Mouse (Mus musculus): Measurements from ENCODE around the gene Usp1. TPM values are rescaled to one million over a fixed set of nuclear protein-coding genes. Genes with fewer than 3 reads are reported as not detected.
"Not testable (repeated sequence)": the region's sequence is repeated elsewhere in the genome, so short reads cannot be mapped to it uniquely, and the experiment has no call there.

Usp1 gene
- polyA plus RNA-seq, 1 experiment from 2014 or later = 65.6 TPM

GRCm38 (mm10) chr4:98924071-98924905, 678 bp downstream of the Usp1 start:
- H3K9me3 ChIP-seq (replicated peaks) = no peaks in the 10 kb centered on the region
- peaks cover 3% of the 10 kb centered on the region; the same call in 1 of the 2 replicates for H3K36me3 ChIP-seq
- WGBS = under 1% methylated on average over 63 of the region's 66 CpGs
- no peaks in the 10 kb centered on the region for H3K27me3 ChIP-seq (replicated peaks)
- peak overlapping the region; percentile 71 for H3K4me3 ChIP-seq
- H3K4me1 ChIP-seq (replicated peaks) = peaks cover 13% of the 10 kb centered on the region
- ATAC-seq (ENCODE audit: insufficient number of reproducible peaks, low FRiP score) = peak; percentile 20
- peak overlapping the region; percentile 84 for H3K9ac ChIP-seq
- H3K4me2 ChIP-seq = peak overlapping the region; percentile 92
- peak overlapping the region; percentile 99 for H3K27ac ChIP-seq (ENCODE audit: poor library complexity, severe bottlenecking)

GRCm38 (mm10) chr4:98924906-98925178, 1.2 kb downstream of the Usp1 start:
- Histone ChIP-seq H3K27me3 (replicated peaks) (no peaks in the 10 kb centered on the region), H3K4me2 (peak overlapping the region; percentile 92), H3K4me1 (replicated peaks) (peaks cover 13% of the 10 kb centered on the region), H3K36me3 (peaks cover 3% of the 10 kb centered on the region; the same call in 1 of the 2 replicates), H3K4me3 (peak overlapping the region; percentile 71), H3K27ac (ENCODE audit: poor library complexity, severe bottlenecking) (peak overlapping the region; percentile 99), H3K9me3 (replicated peaks) (no peaks in the 10 kb centered on the region), H3K9ac (peak overlapping the region; percentile 84)
- ATAC-seq (ENCODE audit: insufficient number of reproducible peaks, low FRiP score) = no peak
- WGBS = 0% methylated on average over 2 of the region's 2 CpGs

GRCm38 (mm10) chr4:98925250-98925781, 1.7 kb downstream of the Usp1 start:
- Histone ChIP-seq H3K9me3 (replicated peaks) (no peaks in the 10 kb centered on the region), H3K27me3 (replicated peaks) (no peaks in the 10 kb centered on the region), H3K27ac (ENCODE audit: poor library complexity, severe bottlenecking) (no peak overlapping the region), H3K9ac (peak overlapping the region; percentile 54; the same call in 1 of the 2 replicates), H3K36me3 (peaks cover 6% of the 10 kb centered on the region; the same call in 1 of the 2 replicates), H3K4me1 (replicated peaks) (peaks cover 13% of the 10 kb centered on the region), H3K4me2 (peak overlapping the region; percentile 92), H3K4me3 (peak overlapping the region; percentile 71)
- no peak for ATAC-seq (ENCODE audit: insufficient number of reproducible peaks, low FRiP score)
- 24% methylated on average over 6 of the region's 6 CpGs for WGBS

- ATAC-seq (ENCODE audit: insufficient number of reproducible peaks, low FRiP score) = no peak
- WGBS = 73% methylated on average over 6 of the region's 6 CpGs
These were observed 12.4 kb downstream of the Usp1 start for GRCm38 (mm10) chr4:98936036-98936435.

GRCm38 (mm10) chr4:98938210-98938609, 14.6 kb downstream of the Usp1 start:
- H3K36me3 ChIP-seq = peaks cover 59% of the 10 kb centered on the region
- H3K9me3 ChIP-seq (replicated peaks) = not testable (repeated sequence)
- 87% methylated on average over 6 of the region's 6 CpGs for WGBS

More at GRCm38 (mm10) chr4:98936036-98936435, 12.4 kb downstream of the Usp1 start:
- no peaks in the 10 kb centered on the region for H3K4me1 ChIP-seq (replicated peaks)
- peaks cover 59% of the 10 kb centered on the region for H3K36me3 ChIP-seq
- no peaks in the 10 kb centered on the region for H3K27me3 ChIP-seq (replicated peaks)
- H3K9me3 ChIP-seq (replicated peaks) = no peaks in the 10 kb centered on the region
- H3K9ac ChIP-seq = no peak overlapping the region
- no peak overlapping the region for H3K4me2 ChIP-seq
- no peak overlapping the region for H3K4me3 ChIP-seq
- no peak overlapping the region for H3K27ac ChIP-seq (ENCODE audit: poor library complexity, severe bottlenecking)

GRCm38 (mm10) chr4:98950563-98950962, 27.0 kb downstream of the Usp1 start:
- Histone ChIP-seq H3K27me3 (replicated peaks) (no peaks in the 10 kb centered on the region), H3K4me2 (no peak overlapping the region)

More at GRCm38 (mm10) chr4:98938210-98938609, 14.6 kb downstream of the Usp1 start:
- not testable (repeated sequence) for H3K9ac ChIP-seq; H3K27ac ChIP-seq (ENCODE audit: poor library complexity, severe bottlenecking); H3K4me3 ChIP-seq; H3K4me1 ChIP-seq (replicated peaks); ATAC-seq (ENCODE audit: insufficient number of reproducible peaks, low FRiP score); H3K4me2 ChIP-seq; H3K27me3 ChIP-seq (replicated peaks)

GRCm38 (mm10) chr4:98955986-98956385, 32.4 kb downstream of the Usp1 start:
- Histone ChIP-seq H3K36me3 (peaks cover 42% of the 10 kb centered on the region), H3K27me3 (replicated peaks) (no peaks in the 10 kb centered on the region), H3K9ac (no peak overlapping the region), H3K4me3 (no peak overlapping the region), H3K27ac (ENCODE audit: poor library complexity, severe bottlenecking) (no peak overlapping the region), H3K9me3 (replicated peaks) (no peaks in the 10 kb centered on the region), H3K4me1 (replicated peaks) (peaks cover 12% of the 10 kb centered on the region; the same call in 1 of the 2 replicates), H3K4me2 (no peak overlapping the region)
- WGBS = 91% methylated on average over 8 of the region's 8 CpGs
- no peak for ATAC-seq (ENCODE audit: insufficient number of reproducible peaks, low FRiP score)

More at GRCm38 (mm10) chr4:98950563-98950962, 27.0 kb downstream of the Usp1 start:
- Histone ChIP-seq H3K9ac (no peak overlapping the region), H3K36me3 (peaks cover 13% of the 10 kb centered on the region), H3K4me1 (replicated peaks) (peaks cover 12% of the 10 kb centered on the region; the same call in 1 of the 2 replicates), H3K27ac (ENCODE audit: poor library complexity, severe bottlenecking) (no peak overlapping the region), H3K4me3 (no peak overlapping the region), H3K9me3 (replicated peaks) (no peaks in the 10 kb centered on the region)
- ATAC-seq (ENCODE audit: insufficient number of reproducible peaks, low FRiP score) = no peak

- Histone ChIP-seq H3K4me3 (no peak overlapping the region), H3K4me2 (no peak overlapping the region), H3K27me3 (replicated peaks) (no peaks in the 10 kb centered on the region), H3K4me1 (replicated peaks) (no peaks in the 10 kb centered on the region), H3K27ac (ENCODE audit: poor library complexity, severe bottlenecking) (no peak overlapping the region), H3K9me3 (replicated peaks) (no peaks in the 10 kb centered on the region), H3K36me3 (peaks cover 57% of the 10 kb centered on the region), H3K9ac (no peak overlapping the region)
- whole genome bisulfite sequencing = 89% methylated on average over 3 of the region's 3 CpGs
- no peak for ATAC-seq (ENCODE audit: insufficient number of reproducible peaks, low FRiP score)
These were observed 36.6 kb downstream of the Usp1 start for GRCm38 (mm10) chr4:98960243-98960642.

- Histone ChIP-seq H3K36me3 (peaks cover 70% of the 10 kb centered on the region), H3K4me1 (replicated peaks) (no peaks in the 10 kb centered on the region), H3K27me3 (replicated peaks) (no peaks in the 10 kb centered on the region), H3K9ac (no peak overlapping the region), H3K9me3 (replicated peaks) (no peaks in the 10 kb centered on the region), H3K4me2 (no peak overlapping the region), H3K27ac (ENCODE audit: poor library complexity, severe bottlenecking) (no peak overlapping the region), H3K4me3 (no peak overlapping the region)
- WGBS = 83% methylated on average over 3 of the region's 3 CpGs
- no peak for ATAC-seq (ENCODE audit: insufficient number of reproducible peaks, low FRiP score)
These were observed 46.3 kb downstream of the Usp1 start for GRCm38 (mm10) chr4:98969946-98970345.

- no peak for ATAC-seq (ENCODE audit: insufficient number of reproducible peaks, low FRiP score)
- Histone ChIP-seq H3K9me3 (replicated peaks) (no peaks in the 10 kb centered on the region), H3K27me3 (replicated peaks) (no peaks in the 10 kb centered on the region), H3K27ac (ENCODE audit: poor library complexity, severe bottlenecking) (no peak overlapping the region), H3K4me1 (replicated peaks) (no peaks in the 10 kb centered on the region), H3K4me2 (no peak overlapping the region), H3K4me3 (no peak overlapping the region), H3K36me3 (peaks cover 58% of the 10 kb centered on the region), H3K9ac (no peak overlapping the region)
- 65% methylated on average over 8 of the region's 8 CpGs for WGBS
These were observed 52.1 kb downstream of the Usp1 start for GRCm38 (mm10) chr4:98975741-98976140.

- not testable (repeated sequence) for H3K9me3 ChIP-seq (replicated peaks); ATAC-seq (ENCODE audit: insufficient number of reproducible peaks, low FRiP score); H3K27me3 ChIP-seq (replicated peaks); H3K9ac ChIP-seq; H3K4me2 ChIP-seq; H3K27ac ChIP-seq (ENCODE audit: poor library complexity, severe bottlenecking); H3K4me3 ChIP-seq; H3K4me1 ChIP-seq (replicated peaks)
- peaks cover 42% of the 10 kb centered on the region for H3K36me3 ChIP-seq
- WGBS = 91% methylated on average over 2 of the region's 2 CpGs
These were observed 54.7 kb downstream of the Usp1 start for GRCm38 (mm10) chr4:98978288-98978687.

All from heart, embryonic 12.5 days (tissue).